Mouse (Mus musculus): ENCODE data around the gene Cyp1a1.
"Not testable (repeated sequence)": the region's sequence is repeated elsewhere in the genome, so short reads cannot be mapped to it uniquely, and the experiment has no call there.

The Cyp1a1 gene

DNA sequence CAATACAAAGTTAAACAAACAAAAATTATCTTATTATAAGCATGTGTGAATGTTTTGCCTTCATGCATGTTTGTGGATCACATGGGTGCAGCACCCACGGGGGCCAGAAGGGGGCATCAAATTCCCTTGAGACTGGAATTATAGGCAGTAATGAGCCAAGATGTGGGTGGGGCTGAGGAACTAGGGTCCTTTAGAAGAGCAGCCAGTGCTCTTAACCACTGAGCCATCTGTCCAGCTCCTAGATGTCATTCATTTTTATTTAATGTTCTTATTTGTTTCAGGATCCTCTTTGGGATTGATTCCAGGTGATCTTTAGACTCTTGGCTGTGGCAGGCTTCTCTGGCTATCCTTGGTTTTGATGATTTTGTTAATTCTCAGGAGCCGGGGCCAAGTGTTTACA is 430 bp downstream of the Cyp1a1 start:
- in situ Hi-C loops (cut with MboI; ENCODE audit: unreplicated experiment in 2 of 2): loop anchor here in 1 of 2 experiments (25.0 kb wide), 1 partner anchor 451 kb away; the partner anchor contains the start of gene Trcg1

DNA sequence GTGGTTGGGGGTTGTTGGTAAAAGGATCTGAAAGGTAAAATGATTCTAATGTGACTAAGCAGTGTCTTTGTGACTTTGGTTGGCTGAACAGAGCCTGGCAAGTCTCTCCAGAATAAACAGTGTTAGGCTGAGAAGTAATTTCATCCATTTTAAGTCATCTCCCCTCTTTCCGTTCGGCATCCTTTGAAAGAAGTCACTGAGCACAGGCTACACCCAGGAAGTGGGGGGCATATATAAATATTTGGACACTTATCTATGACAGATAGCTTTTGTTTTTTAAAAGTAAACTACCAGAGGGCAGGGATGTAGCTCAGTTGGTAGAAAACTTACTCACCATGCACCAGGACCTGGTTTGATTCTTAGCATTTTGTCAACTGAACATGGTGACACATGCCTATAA is 878 bp downstream of the Cyp1a1 start:
- in situ Hi-C loops (cut with MboI; ENCODE audit: unreplicated experiment in 2 of 2): loop anchor here in 1 of 2 experiments (25.0 kb wide), 1 partner anchor 451 kb away; the partner anchor contains the start of gene Trcg1

DNA sequence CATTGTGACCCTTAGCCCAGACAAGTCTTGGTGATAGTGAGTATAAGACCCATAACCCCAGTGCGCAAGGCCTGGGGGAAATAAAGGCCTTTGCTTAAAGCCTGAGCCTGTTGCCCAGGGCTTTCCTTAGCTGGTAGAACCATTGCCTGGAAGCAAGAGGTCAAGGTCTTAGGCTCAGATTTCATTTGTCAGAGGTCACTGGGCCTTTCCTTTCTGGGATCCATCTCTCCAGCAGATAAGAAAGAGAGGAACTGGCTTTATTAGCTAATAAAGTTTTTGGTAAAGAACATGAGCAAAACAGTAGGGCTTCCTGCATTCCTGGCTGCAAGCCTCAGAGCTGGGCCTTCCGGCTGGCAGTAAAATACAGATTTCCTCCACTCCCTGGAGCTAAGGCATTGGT is 6.4 kb downstream of the Cyp1a1 start:
- in situ Hi-C loops (cut with MboI; ENCODE audit: unreplicated experiment in 2 of 2): loop anchor here in 1 of 2 experiments (25.0 kb wide), 1 partner anchor 457 kb away; the partner anchor contains the start of gene Trcg1

DNA sequence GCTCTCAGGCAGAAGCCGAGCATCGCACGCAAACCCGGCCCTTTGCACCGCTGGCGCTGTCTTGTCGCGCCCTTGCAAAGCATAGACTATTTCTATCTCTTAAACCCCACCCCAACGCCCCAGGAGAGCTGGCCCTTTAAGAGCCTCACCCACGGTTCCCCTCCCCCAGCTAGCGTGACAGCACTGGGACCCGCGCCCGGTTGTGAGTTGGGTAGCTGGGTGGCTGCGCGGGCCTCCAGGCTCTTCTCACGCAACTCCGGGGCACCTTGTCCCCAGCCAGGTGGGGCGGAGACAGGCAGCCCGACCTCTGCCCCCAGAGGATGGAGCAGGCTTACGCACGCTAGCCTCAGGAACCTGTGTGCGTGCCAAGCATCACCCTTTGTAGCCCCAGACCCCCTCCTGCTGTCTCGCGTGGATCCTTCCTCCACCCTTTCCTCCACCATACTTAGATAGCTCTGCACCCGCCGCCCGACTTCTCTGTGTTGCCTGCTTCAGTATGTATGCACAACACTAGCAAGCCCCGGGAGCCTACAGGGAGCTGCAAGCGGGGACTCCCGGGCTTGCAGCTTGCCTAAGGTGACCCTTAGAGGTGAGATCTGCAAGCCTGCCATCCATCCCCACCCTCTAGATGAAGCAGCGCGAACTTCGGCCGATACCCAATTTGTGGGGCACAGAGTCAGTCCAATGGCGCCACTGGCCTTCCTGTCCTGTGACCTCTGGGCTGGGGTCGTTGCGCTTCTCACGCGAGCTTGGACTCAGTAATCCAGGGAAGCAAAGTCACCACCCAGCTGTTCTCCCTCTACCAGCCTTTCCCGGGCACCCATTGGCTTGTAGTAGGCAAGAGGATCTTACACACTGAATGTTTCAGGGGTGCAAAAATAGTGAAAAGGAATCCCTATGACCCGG is 8.9 kb downstream of the Cyp1a1 start:
- in situ Hi-C loops (cut with MboI; ENCODE audit: unreplicated experiment in 2 of 2): loop anchor here in 1 of 2 experiments (25.0 kb wide), 1 partner anchor 459 kb away; the partner anchor contains the start of gene Trcg1

DNA sequence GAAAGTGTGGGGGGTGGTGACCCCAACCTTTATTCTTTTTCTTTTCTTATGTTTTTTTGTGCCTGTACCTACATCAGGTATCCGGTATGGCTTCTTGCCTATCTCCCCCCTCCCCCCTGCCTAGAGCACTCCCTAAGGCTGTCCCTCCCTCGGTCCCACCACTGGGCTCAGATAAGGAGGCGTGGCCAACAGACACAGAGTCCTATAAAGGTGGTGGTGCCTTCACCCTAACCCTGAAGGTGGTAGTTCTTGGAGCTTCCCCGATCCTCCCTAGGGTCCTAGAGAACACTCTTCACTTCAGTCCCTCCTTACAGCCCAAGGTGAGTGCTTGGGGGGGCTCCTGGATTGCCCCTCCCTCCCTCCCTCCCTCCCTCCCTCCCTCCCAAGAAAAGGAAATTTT is 9.7 kb downstream of the Cyp1a1 start:
- in situ Hi-C loops (cut with MboI; ENCODE audit: unreplicated experiment in 2 of 2): loop anchor here in 1 of 2 experiments (25.0 kb wide), 1 partner anchor 460 kb away; the partner anchor contains the start of gene Trcg1

- in situ Hi-C loops (cut with MboI; ENCODE audit: unreplicated experiment in 2 of 2): loop anchor here in 1 of 2 experiments (25.0 kb wide), 1 partner anchor 461 kb away; the partner anchor contains the start of gene Trcg1
Observed at GRCm38 (mm10) chr9:57698466-57699150, 10.9 kb downstream of the Cyp1a1 start.

DNA sequence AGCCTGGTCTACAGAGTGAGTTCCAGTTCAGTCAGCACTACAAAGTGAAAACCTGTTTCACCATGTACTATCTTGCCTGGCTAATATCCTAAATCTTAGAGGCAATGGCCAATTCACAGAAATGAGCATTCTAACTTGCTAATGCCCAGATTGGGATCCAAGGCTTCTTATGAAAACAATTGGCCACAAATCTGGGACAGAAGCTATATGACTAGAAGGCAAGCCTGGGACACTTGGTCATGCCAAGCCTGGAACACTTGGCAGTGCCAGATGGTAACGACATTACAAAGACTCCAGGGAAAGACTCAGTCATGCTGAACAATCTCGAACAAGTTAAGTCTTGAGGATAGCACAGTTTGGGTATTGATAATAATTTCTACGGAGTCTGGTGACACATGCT is 18.8 kb downstream of the Cyp1a1 start:
- in situ Hi-C loops (cut with MboI; ENCODE audit: unreplicated experiment in 2 of 2): no loop called here

- in situ Hi-C loops (cut with MboI; ENCODE audit: unreplicated experiment in 2 of 2): no loop called here
Observed at GRCm38 (mm10) chr9:57708068-57708719, 20.5 kb downstream of the Cyp1a1 start, which contains the start of gene Edc3. TSS of gene Edc3 (plus strand) at chr9:57708540.

DNA sequence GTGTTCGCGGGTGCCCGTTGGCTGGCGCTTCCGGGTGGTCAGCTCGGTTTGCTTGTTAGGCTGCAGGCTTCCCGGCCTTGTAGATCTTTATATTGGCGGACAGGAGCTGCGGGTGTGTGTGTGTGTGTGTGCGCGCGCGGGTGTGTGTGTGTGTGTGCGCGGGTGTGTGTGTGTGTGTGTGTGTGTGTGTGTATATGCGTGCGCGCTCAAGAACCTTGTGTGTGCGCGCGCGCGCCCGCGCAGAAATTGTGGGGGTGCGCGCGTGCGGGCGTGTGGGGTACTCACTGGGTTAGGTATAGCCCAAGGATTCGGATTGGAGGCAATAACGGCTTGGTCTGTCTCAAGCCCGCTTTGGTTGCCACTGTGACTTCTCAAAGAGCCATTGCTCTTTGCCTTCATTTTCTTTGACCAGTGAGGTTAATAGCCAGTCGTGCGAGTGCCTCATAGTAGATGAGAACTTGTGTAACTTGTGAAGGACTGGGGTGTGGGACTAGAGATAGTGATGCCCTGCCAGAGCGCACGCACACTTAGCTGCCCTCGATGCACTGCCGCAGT is 21.1 kb downstream of the Cyp1a1 start:
- in situ Hi-C loops (cut with MboI; ENCODE audit: unreplicated experiment in 2 of 2): no loop called here

GRCm38 (mm10) chr9:57710214-57710613 is 22.5 kb downstream of the Cyp1a1 start:
- in situ Hi-C loops (cut with MboI; ENCODE audit: unreplicated experiment in 2 of 2): not testable (repeated sequence)

GRCm38 (mm10) chr9:57712194-57712593 is 24.5 kb downstream of the Cyp1a1 start:
- in situ Hi-C loops (cut with MboI; ENCODE audit: unreplicated experiment in 2 of 2): no loop called here

DNA sequence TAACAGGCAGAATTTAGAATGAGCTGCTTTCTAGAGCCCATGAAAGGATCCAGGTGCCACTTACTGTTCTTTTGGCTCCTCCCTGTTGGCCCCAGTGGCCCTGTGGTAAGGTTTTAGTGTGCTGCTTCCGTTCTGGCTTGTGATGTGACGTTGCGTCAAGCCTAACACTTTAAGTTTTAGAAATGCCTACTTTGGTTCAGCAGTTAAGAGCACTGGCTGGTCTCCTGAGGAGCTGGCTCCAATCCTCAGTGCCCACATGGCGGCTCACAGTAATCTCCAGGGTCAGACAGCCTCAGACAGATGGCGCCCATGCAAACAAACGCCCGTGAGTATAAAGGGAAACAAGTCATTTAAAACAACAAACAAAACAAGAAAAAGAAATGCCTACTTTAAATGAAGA is 30.7 kb downstream of the Cyp1a1 start:
- in situ Hi-C loops (cut with MboI; ENCODE audit: unreplicated experiment in 2 of 2): no loop called here

DNA sequence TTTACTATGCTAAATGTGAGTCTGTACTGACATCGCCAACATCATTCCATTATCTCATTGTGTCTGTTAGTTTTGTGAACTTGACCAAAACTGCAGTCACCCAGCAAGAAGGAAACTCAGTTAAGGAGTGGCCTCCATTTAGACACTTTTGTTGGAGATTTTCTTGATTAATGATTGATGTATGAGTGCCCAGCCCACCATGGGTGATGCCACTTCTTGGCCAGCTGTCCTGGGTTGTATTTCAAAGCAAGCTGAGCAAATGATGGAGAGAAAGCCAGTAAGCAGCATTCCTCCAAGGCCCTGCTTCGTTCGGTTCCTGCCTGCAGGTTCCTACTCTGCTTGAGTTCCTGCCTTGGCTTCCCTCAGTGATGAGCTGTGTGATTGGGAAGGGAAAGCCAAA is 33.0 kb downstream of the Cyp1a1 start:
- in situ Hi-C loops (cut with MboI; ENCODE audit: unreplicated experiment in 2 of 2): no loop called here

GRCm38 (mm10) chr9:57722371-57722770 is 34.6 kb downstream of the Cyp1a1 start:
- in situ Hi-C loops (cut with MboI; ENCODE audit: unreplicated experiment in 2 of 2): no loop called here

GRCm38 (mm10) chr9:57723315-57723715 is 35.6 kb downstream of the Cyp1a1 start:
- in situ Hi-C loops (cut with MboI; ENCODE audit: unreplicated experiment in 2 of 2): no loop called here

- in situ Hi-C loops (cut with MboI; ENCODE audit: unreplicated experiment in 2 of 2): no loop called here
Observed at GRCm38 (mm10) chr9:57723796-57724195, 36.1 kb downstream of the Cyp1a1 start.

GRCm38 (mm10) chr9:57724701-57725100 is 37.0 kb downstream of the Cyp1a1 start:
- in situ Hi-C loops (cut with MboI; ENCODE audit: unreplicated experiment in 2 of 2): loop anchor here in 1 of 2 experiments (25.0 kb wide), 1 partner anchor 512 kb away; no protein-coding TSS in a partner anchor

DNA sequence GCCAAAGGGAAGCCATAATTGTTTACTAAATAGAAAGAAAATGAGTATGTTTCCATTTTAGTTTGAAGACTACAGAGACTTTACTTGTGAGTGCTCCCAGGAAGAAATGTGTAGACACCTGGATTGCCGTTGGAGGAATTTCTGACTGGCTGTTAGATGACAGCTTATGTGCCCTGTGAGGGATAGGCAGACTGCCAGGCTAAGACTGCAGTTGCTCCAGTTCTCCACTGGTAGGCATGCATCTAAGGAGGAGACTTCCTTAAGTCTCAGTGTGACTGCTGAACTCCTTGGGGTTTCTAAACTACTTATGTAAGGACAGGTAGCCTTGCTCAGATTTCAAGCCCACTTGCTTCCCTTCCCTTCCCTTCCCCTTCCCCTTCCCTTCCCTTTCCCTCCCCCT is 40.6 kb downstream of the Cyp1a1 start:
- in situ Hi-C loops (cut with MboI; ENCODE audit: unreplicated experiment in 2 of 2): loop anchor here in 1 of 2 experiments (25.0 kb wide), 1 partner anchor 516 kb away; no protein-coding TSS in a partner anchor

DNA sequence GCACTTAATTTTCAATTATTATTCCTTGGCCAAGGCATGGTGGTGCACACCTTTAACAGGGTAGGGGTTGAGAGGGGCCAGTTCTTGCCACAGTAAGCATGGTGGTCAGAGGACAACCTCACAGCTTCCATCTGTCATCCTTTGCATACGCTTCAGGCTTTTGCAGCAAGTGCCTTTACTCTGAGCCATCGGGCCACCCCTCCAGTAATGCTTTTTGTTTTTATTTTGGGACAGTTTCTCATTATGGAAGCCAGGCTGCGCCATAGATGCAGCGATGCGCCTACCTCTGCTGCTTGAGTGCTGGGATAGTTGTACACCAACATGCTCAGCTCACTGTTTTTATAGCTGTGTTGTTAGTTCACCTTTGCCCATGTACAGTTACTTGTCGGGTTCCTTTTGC is 45.9 kb downstream of the Cyp1a1 start:
- in situ Hi-C loops (cut with MboI; ENCODE audit: unreplicated experiment in 2 of 2): loop anchor here in 1 of 2 experiments (25.0 kb wide), 1 partner anchor 521 kb away; no protein-coding TSS in a partner anchor

GRCm38 (mm10) chr9:57739863-57740262 is 52.1 kb downstream of the Cyp1a1 start:
- in situ Hi-C loops (cut with MboI; ENCODE audit: unreplicated experiment in 2 of 2): loop anchor here in 1 of 2 experiments (10.0 to 25.0 kb wide), 3 partner anchors 215 to 528 kb away; partner anchors contain the start of gene Cox5a
